Mouse (Mus musculus) MEL (cell line): Measurements from ENCODE around the gene Pcdh9.

Experiments used
- CTCF ChIP-seq, 3 experiments: IDR thresholded peaks in 2 of 3; conservative IDR thresholded peaks in 1 of 3; 2 replicates each; pipeline ENCODE4 v1.5.1; 2011 to 2012; ENCODE audit warnings: low read length in 3 of 3, low read depth in 2 of 3, mild to moderate bottlenecking in 2 of 3, improper control_type of control experiment in 1 of 3, inconsistent platforms in 1 of 3, mixed read lengths in 1 of 3, moderate library complexity in 1 of 3; ENCODE audit not compliant: control insufficient read depth in 1 of 3, insufficient read depth in 1 of 3, poor library complexity in 1 of 3, severe bottlenecking in 1 of 3
- EP300 ChIP-seq, 2 experiments: IDR thresholded peaks; 2 replicates each; pipeline ENCODE4 v1.6.1; 2011; ENCODE audit warnings: improper control_type of control experiment in 2 of 2, low read length in 2 of 2, low read depth in 1 of 2, mild to moderate bottlenecking in 1 of 2
- GATA1 ChIP-seq: IDR thresholded peaks from 2 replicates; pipeline ENCODE4 v1.6.1; 2011; ENCODE audit warnings: low read depth, low read length, improper control_type of control experiment
- MYC ChIP-seq: IDR thresholded peaks from 2 replicates; pipeline ENCODE4 v1.6.1; 2011; ENCODE audit warnings: low read depth, mild to moderate bottlenecking, low read length, improper control_type of control experiment, moderate library complexity
- TAL1 ChIP-seq: IDR thresholded peaks from 2 replicates; pipeline ENCODE4 v1.6.1; 2012; ENCODE audit warnings: mild to moderate bottlenecking, inconsistent platforms, low read length, moderate library complexity, mixed read lengths

DNA sequence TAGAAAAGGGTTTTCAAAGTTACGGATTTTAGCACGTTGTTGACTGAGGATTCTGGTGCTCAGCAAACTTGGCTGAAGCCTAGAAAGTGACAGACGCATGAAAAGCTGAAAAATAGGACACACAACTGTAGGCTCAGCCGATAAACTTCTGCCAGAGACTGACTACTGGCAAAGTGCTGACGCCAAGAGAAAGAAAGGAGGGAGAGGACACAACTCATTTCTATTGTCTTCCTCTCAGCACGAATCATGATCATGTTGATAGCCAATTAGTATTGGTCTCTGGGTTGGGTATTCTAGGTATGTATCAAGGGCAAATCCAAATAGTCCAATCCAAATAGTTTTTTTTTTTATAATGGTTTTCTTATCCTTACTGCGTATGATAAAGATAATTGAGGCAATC lies 605.3 kb downstream of the Pcdh9 start:
- TF ChIP-seq GATA1, result no peak
- TF ChIP-seq CTCF (IDR thresholded peaks at IDR 0.05 in 2 of 3, conservative IDR thresholded peaks at IDR 0.05 in 1 of 3; ENCODE audit: control insufficient read depth in 1 of 3, insufficient read depth in 1 of 3, low read depth in 2 of 3, low read length in 3 of 3, poor library complexity in 1 of 3, severe bottlenecking in 1 of 3), result no peak
- TF ChIP-seq EP300 (IDR thresholded peaks at IDR 0.05; ENCODE audit: low read depth in 1 of 2, low read length in 2 of 2), result no peak
- no peak for TF ChIP-seq TAL1
- no peak for TF ChIP-seq MYC
